Mouse (Mus musculus): ENCODE measurements at regions not wholly inside any gene's neighbourhood (a gene's known extent, or its start where the extent isn't known, plus 50 kb on each side); places are given as distances from the start of the nearest gene placed in this dataset.

GRCm38 (mm10) chr1:73236867-73237266 lies 221.2 kb upstream of the Tnp1 start:
- DNase-seq (ENCODE audit: low read depth in 2 of 2, low spot score in 2 of 2), result no peak

GRCm38 (mm10) chr1:73233636-73234035 lies 217.9 kb upstream of the Tnp1 start:
- no peak for DNase-seq (ENCODE audit: low read depth in 2 of 2, low spot score in 2 of 2)

GRCm38 (mm10) chr1:73233041-73233440 lies 217.3 kb upstream of the Tnp1 start:
- no peak for DNase-seq (ENCODE audit: low read depth in 2 of 2, low spot score in 2 of 2)

- DNase-seq (ENCODE audit: low read depth in 2 of 2, low spot score in 2 of 2), result no peak
Observed at GRCm38 (mm10) chr1:73230611-73231010, 214.9 kb upstream of the Tnp1 start.

GRCm38 (mm10) chr1:73227246-73227645 lies 211.5 kb upstream of the Tnp1 start:
- DNase-seq (ENCODE audit: low read depth in 2 of 2, low spot score in 2 of 2), result no peak

GRCm38 (mm10) chr1:73221863-73222262 lies 206.2 kb upstream of the Tnp1 start:
- DNase-seq (ENCODE audit: low read depth in 2 of 2, low spot score in 2 of 2), result no peak

- no peak for DNase-seq (ENCODE audit: low read depth in 2 of 2, low spot score in 2 of 2)
Observed at GRCm38 (mm10) chr1:73214305-73214946, 198.7 kb upstream of the Tnp1 start.

GRCm38 (mm10) chr1:73207421-73207820 lies 191.7 kb upstream of the Tnp1 start:
- no peak for DNase-seq (ENCODE audit: low read depth in 2 of 2, low spot score in 2 of 2)

- no peak for DNase-seq (ENCODE audit: low read depth in 2 of 2, low spot score in 2 of 2)
Observed at GRCm38 (mm10) chr1:73205788-73206187, 190.1 kb upstream of the Tnp1 start.

- no peak for DNase-seq (ENCODE audit: low read depth in 2 of 2, low spot score in 2 of 2)
Observed at GRCm38 (mm10) chr1:73200112-73200511, 184.4 kb upstream of the Tnp1 start.

GRCm38 (mm10) chr1:73190832-73191231 lies 175.1 kb upstream of the Tnp1 start:
- DNase-seq (ENCODE audit: low read depth in 2 of 2, low spot score in 2 of 2), result no peak

- DNase-seq (ENCODE audit: low read depth in 2 of 2, low spot score in 2 of 2), result no peak
Observed at GRCm38 (mm10) chr1:73188796-73189195, 173.1 kb upstream of the Tnp1 start.

GRCm38 (mm10) chr1:73184477-73184876 lies 168.8 kb upstream of the Tnp1 start:
- no peak for DNase-seq (ENCODE audit: low read depth in 2 of 2, low spot score in 2 of 2)

GRCm38 (mm10) chr1:73178810-73179209 lies 163.1 kb upstream of the Tnp1 start:
- DNase-seq (ENCODE audit: low read depth in 2 of 2, low spot score in 2 of 2), result no peak

- no peak for DNase-seq (ENCODE audit: low read depth in 2 of 2, low spot score in 2 of 2)
Observed at GRCm38 (mm10) chr1:73177076-73177475, 161.4 kb upstream of the Tnp1 start.

GRCm38 (mm10) chr1:73170668-73171008 lies 154.9 kb upstream of the Tnp1 start:
- no peak for DNase-seq (ENCODE audit: low read depth in 2 of 2, low spot score in 2 of 2)

- DNase-seq (ENCODE audit: low read depth in 2 of 2, low spot score in 2 of 2), result no peak
Observed at GRCm38 (mm10) chr1:73169929-73170667, 154.4 kb upstream of the Tnp1 start.

GRCm38 (mm10) chr1:73169077-73169869 lies 153.6 kb upstream of the Tnp1 start:
- DNase-seq (ENCODE audit: low read depth in 2 of 2, low spot score in 2 of 2), result no peak

GRCm38 (mm10) chr1:73160199-73160598 lies 144.5 kb upstream of the Tnp1 start:
- no peak for DNase-seq (ENCODE audit: low read depth in 2 of 2, low spot score in 2 of 2)

- DNase-seq (ENCODE audit: low read depth in 2 of 2, low spot score in 2 of 2), result no peak
Observed at GRCm38 (mm10) chr1:73159405-73159976, 143.8 kb upstream of the Tnp1 start.

- DNase-seq (ENCODE audit: low read depth in 2 of 2, low spot score in 2 of 2), result no peak
Observed at GRCm38 (mm10) chr1:73153438-73154097, 137.9 kb upstream of the Tnp1 start.

All from CD8-positive naive resting alpha-beta T cell, adult 2 months (primary cell).